Mouse (Mus musculus) embryo, embryonic 9.5 days (tissue): ENCODE measurements around the gene Rnf186.

ENCODE experiments used
- DNase-seq: peaks from one replicate; pipeline ENCODE4 v3.0.0-alpha.2; 2017; ENCODE audit errors: extremely low spot score

Gene Rnf186

DNA sequence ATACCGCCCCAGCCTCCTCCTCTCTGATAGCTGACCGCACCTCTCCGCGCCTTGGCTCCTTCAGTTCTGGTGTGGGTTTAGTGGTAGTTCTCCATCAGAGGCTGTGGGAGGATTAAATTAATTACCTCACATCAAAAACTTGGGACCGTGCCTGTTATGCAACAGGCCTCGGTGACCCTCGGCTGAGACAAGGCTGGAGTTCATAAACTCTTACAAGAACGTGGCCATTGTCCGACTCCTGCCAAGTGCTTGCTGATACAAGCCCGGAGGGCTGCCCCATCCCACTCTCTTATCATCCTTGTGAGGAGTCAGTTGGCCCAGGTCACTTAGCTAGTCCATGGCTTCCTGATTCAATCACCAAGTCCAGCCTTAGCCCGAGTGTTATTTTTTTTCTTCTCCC, 46.4 kb downstream of the Rnf186 start:
- no peak for DNase-seq

DNA sequence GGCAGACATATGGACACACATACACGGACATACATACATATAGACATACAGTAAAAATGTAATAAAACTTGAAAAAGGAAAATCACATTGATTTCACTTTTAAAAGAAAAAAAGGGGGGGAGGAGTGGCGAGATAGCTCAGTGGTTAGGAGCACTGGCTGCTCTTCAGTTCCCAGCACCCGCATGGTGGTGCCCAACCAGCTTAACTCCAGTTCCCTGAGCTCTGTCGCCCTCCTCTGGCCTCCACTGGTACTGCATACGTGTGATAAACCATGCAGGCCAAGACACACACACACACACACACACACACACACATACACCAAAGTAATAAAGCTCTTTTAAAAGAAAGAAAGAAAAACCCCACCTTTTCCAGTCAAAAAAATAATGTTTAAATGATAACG, 47.9 kb downstream of the Rnf186 start:
- DNase-seq: no peak
